Mouse (Mus musculus) liver, embryonic 11.5 days (tissue): Measurements from ENCODE around the gene Hsp90aa1. TPM values are rescaled to one million over a fixed set of nuclear protein-coding genes. Genes with fewer than 3 reads are reported as not detected.
A peak's percentile ranks its signal among the peaks of the same experiment; 100 is the strongest.
"Not testable (repeated sequence)": the region's sequence is repeated elsewhere in the genome, so short reads cannot be mapped to it uniquely, and the experiment has no call there.

Source experiments
- ATAC-seq: fragments of 200-750 bp; cut with Nextera tagmentation; replicated peaks from 2 replicates; pipeline ENCODE4 v1.8.0; 2017; ENCODE audit warnings: moderate number of reproducible peaks, mild to moderate bottlenecking, moderate TSS enrichment, moderate library complexity; ENCODE audit not compliant: low FRiP score
- DNase-seq: peaks from one replicate; pipeline ENCODE4 v3.0.0-alpha.2; 2017; ENCODE audit warnings: low spot score
- H3K27ac ChIP-seq: fragments of 300-500 bp; sonication (generic); 2 replicates; pipeline ENCODE4 v1.5.1; 2014; ENCODE audit warnings: mild to moderate bottlenecking, low read depth, low read length, control low read depth
- H3K27me3 ChIP-seq: fragments of 300-500 bp; sonication (generic); replicated peaks from 2 replicates; pipeline ENCODE4 v1.6.1; 2014; ENCODE audit warnings: low read length, mixed read lengths; ENCODE audit not compliant: control insufficient read depth, insufficient read depth
- H3K36me3 ChIP-seq: fragments of 300-500 bp; sonication (generic); 2 replicates; pipeline ENCODE4 v1.6.1; 2014; ENCODE audit warnings: mild to moderate bottlenecking, low read length, moderate library complexity, mixed read lengths; ENCODE audit not compliant: control insufficient read depth, insufficient read depth
- H3K4me1 ChIP-seq: fragments of 300-500 bp; sonication (generic); replicated peaks from 2 replicates; pipeline ENCODE4 v1.6.1; 2014; ENCODE audit warnings: low read length, mixed read lengths; ENCODE audit not compliant: control insufficient read depth, insufficient read depth
- H3K4me2 ChIP-seq: fragments of 300-500 bp; sonication (generic); 2 replicates; pipeline ENCODE4 v1.6.1; 2014; ENCODE audit warnings: mild to moderate bottlenecking, control low read depth, moderate library complexity
- H3K4me3 ChIP-seq: fragments of 300-500 bp; sonication (generic); 2 replicates; pipeline ENCODE4 v1.5.1; 2014; ENCODE audit warnings: low read depth, low read length, control low read depth
- H3K9ac ChIP-seq: fragments of 300-500 bp; sonication (generic); 2 replicates; pipeline ENCODE4 v1.6.1; 2014; ENCODE audit warnings: low read depth, low read length, control low read depth
- H3K9me3 ChIP-seq: fragments of 300-500 bp; sonication (generic); 2 replicates; pipeline ENCODE4 v1.6.1; 2016; ENCODE audit warnings: low read length, inconsistent platforms, mixed read lengths; ENCODE audit not compliant: control insufficient read depth
- WGBS: fragments of 180-500 bp; shearing (Covaris S2); extraction: QIAGEN DNeasy Blood & Tissue Kit; methylation state at CpG from one replicate; pipeline ENCODE4 v1.1.7; 2014; 5-methylcytosine and 5-hydroxymethylcytosine counted together
- polyA plus RNA-seq: library from polyadenylated mRNA; unstranded; fragments of >200 nt; fragmentation: Nextera tagmentation; extraction: Ambion mirVana; gene quantifications from 2 replicates; pipeline ENCODE4 v1.2.1, GENCODE M21; 2014

Gene Hsp90aa1
- 1,759 and 1,828 TPM in 2 replicates for polyA plus RNA-seq

DNA sequence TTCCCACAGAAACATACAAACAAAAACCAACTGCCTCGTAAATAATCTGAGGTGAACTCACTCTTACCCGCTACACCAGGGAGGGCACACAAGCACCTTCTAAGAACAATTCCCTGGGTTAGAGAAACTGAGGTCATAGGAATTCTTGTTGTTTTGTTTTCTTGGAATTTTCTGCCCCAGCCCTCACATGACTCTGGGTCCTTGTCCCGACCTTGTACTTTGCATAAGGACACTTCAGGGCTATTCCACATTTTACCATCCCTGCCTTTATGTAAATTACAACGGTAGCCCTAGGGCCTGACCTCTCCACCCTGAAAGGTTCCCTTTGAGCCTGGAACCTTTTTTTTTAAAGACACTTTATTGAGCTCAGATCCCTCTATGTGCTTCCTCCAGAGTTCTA is at the start of gene Hsp90aa1:
Gene Hsp90aa1 (minus strand): TSS at position 173 of the 400 bp plus-strand sequence.
- Histone ChIP-seq H3K9me3 (no peaks in the 10 kb centered on the region), H3K27me3 (no peaks in the 10 kb centered on the region), H3K4me3 (no peak within 1 kb of the TSS), H3K27ac (peak within 1 kb of the TSS; percentile 78; the same call in 1 of the 2 replicates), H3K4me2 (peak within 1 kb of the TSS; percentile 13; the same call in 1 of the 2 replicates), H3K9ac (no peak within 1 kb of the TSS; the same call in none of the 2 replicates), H3K36me3 (no peaks in the 10 kb centered on the region), H3K4me1 (peaks cover 39% of the 10 kb centered on the region)
- no peak for ATAC-seq
- 57% methylated on average over 4 of the region's 4 CpGs for WGBS
- no peak for DNase-seq

DNA sequence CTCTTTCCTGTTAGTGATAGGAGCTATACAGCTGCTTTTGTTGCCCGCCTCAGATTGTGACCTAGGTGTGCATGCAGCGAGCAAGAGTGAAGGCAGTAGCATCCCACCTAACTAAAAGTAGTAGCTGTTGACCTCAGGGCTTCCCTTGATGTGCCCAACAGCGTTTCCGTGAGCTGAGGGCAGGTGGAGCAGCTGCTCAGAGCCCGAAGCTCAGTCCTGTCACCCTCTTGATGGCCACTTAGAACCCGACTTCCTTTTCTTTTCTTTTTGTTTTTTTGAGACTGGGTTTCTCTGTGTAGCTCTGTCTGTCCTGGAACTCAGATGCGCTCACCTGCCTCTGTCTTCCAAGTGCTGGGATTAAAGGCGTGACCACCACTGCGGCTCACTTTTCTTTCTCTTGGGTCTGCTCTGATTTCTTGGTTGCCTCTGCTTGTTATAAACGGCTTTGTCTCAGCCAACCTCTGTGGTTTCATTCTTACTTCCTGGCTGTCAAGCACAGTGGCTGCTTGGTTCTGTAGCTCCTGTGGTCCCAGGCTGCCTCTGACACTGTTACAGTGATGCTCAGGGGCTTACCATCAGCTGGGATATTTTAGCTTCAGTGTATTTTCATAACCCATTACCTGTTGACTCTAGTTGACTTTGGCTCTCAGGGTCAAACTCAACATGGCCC is 48.4 kb upstream of the Hsp90aa1 start:
- ATAC-seq (no peak), DNase-seq (no peak)
- H3K9me3 ChIP-seq: peaks cover 3% of the 10 kb centered on the region; the same call in 1 of the 2 replicates
- H3K9ac ChIP-seq: no peak overlapping the region
- H3K36me3 ChIP-seq: no peaks in the 10 kb centered on the region
- H3K4me2 ChIP-seq: no peak overlapping the region
- H3K27me3 ChIP-seq: no peaks in the 10 kb centered on the region
- no peak overlapping the region for H3K4me3 ChIP-seq
- WGBS: 62% methylated on average over 10 of the region's 10 CpGs
- H3K4me1 ChIP-seq: no peaks in the 10 kb centered on the region
- no peak overlapping the region for H3K27ac ChIP-seq

DNA sequence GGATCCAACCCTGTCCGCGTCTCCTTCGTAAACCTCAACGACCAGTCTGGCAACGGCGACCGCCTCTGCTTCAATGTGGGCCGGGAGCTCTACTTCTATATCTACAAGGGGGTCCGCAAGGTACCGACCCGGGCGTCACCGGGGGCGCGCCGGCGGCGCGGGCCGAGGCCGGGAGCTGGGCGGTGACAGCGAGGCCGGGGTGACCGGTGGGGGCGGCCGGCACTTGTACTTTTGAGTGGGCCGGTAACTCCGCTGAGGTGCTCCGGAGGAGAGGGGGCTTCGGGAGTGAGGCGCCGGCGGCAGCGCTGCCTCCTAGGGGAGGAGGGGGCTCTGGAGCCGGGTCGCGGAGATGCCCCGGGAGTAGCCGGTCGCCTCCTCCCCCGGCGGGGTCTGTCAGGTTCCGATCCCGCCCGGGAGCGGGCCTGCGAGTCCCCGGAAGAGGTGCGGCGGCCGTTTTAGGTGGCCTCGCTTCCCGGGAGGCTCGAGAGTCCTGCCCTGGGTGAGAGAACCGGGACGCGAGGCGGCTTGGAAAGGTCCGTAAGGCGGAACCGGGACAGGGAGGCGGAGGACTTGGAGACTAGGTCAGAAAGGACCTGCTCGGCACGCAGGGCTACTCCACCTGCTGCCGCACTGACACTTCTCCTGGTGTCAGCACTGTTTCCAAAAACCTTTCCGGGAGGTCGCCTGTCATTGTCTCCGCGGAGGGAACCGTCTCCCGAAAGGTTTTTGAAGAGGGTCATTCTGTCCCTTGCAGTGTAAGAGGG is 35.8 kb upstream of the Hsp90aa1 start:
- H3K4me1 ChIP-seq: peaks cover 6% of the 10 kb centered on the region
- peak overlapping the region; percentile 99 for H3K4me2 ChIP-seq
- no peaks in the 10 kb centered on the region for H3K9me3 ChIP-seq
- ATAC-seq: peak; percentile 60
- peak; percentile 58 for DNase-seq
- WGBS: under 1% methylated on average over 72 of the region's 72 CpGs
- peak overlapping the region; percentile 99 for H3K4me3 ChIP-seq
- no peaks in the 10 kb centered on the region for H3K27me3 ChIP-seq
- H3K27ac ChIP-seq: peak overlapping the region; percentile 67
- H3K9ac ChIP-seq: peak overlapping the region; percentile 92
- H3K36me3 ChIP-seq: no peaks in the 10 kb centered on the region; the same call in 1 of the 2 replicates

DNA sequence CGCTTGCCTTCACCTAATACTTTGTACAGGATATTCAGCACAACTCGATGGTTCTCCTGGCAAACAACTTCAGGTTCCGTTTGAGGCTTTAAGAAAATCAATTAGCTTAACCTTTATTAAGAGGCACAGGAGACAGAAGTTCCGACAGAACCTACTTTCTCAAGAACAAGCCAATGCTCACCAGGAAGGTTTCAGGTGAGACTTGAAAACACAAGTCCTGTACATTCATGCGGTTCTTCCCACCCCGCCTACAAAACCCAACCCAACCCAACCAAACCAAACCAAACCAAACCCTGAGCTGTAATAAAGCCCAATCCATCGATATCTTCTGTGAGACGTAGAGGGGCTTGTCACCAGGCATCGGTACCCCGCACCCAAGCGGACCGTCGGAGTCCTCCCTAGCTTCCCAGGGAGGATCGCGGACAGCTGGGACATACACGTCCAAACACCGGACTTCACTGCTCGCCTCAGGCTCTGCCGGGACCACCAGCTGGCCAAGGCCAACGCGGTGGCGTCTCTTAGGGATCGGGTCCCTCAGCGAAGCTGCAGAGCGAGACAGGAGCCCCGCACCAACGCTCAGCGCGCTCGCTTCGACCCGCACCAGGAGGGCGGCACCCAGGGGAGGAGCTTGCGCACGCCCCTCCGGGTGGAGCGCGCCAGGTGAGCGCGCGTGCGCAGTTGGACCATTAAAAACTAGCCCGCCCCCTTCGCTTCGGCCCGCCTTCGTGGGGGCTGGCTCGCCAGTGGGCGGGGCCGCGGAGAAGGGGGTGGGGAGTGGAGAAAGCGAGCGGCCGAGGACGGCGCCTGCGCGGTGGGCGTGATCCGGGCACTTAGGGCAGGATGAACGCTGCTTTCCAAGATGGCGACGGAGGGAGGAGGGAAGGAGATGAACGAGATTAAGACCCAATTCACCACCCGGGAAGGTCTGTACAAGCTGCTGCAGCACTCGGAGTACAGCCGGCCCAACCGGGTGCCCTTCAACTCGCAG is 34.9 kb upstream of the Hsp90aa1 start, which contains the start of gene Wdr20:
Gene Wdr20 (plus strand): TSS at position 775 of the 988 bp plus-strand sequence.
- Histone ChIP-seq H3K4me1 (peaks cover 6% of the 10 kb centered on the region), H3K4me3 (peak within 1 kb of the TSS; percentile 99), H3K9ac (peak within 1 kb of the TSS; percentile 92), H3K9me3 (no peaks in the 10 kb centered on the region), H3K4me2 (peak within 1 kb of the TSS; percentile 99), H3K27me3 (no peaks in the 10 kb centered on the region), H3K27ac (peak within 1 kb of the TSS; percentile 67), H3K36me3 (no peaks in the 10 kb centered on the region; the same call in 1 of the 2 replicates)
- under 1% methylated on average over 69 of the region's 69 CpGs for WGBS
- DNase-seq (peak; percentile 99), ATAC-seq (peak; percentile 95)

DNA sequence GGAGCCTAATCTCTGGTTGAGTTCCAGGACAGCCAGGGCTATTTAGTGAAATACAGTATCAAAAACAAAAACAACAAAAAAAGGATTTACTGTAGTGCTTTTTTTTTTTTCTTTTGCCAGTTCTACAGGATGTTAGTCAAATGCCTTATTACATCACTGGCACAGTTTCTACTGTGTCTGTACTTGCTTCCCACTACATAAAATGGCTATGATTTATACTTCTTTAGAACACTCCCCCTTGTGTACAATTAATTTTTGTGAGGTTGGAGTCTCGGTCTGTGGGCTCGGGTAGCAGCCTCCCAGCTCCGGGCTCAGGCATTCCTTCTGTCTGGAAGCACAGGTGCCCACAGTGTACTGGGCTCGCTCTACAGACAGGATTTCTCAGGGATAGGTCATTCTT is 34.1 kb upstream of the Hsp90aa1 start:
- WGBS: 17% methylated on average over 4 of the region's 4 CpGs
- Histone ChIP-seq H3K4me3 (peak overlapping the region; percentile 99), H3K4me1 (peaks cover 6% of the 10 kb centered on the region), H3K36me3 (no peaks in the 10 kb centered on the region), H3K9ac (no peak overlapping the region), H3K4me2 (peak overlapping the region; percentile 99), H3K27me3 (no peaks in the 10 kb centered on the region), H3K9me3 (no peaks in the 10 kb centered on the region), H3K27ac (no peak overlapping the region)
- no peak for DNase-seq
- ATAC-seq: no peak

DNA sequence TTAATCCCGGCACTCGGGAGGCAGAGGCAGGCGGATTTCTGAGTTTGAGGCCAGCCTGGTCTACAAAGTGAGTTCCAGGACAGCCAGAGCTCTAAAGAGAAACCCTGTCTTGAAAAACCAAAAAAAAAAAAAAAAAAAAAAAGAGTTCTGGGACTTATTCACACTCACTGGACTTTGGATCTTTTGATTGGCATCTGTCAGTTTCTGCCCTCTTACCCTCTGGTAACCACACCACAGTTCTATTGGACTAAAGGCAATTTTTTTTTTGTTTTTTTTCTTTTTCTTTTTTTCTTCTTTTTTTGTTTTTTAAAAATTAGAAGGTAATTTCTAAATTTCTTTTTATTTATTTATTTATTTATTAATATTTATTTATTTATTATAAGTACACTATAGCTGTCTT is 30.7 kb upstream of the Hsp90aa1 start:
- H3K9me3 ChIP-seq, ATAC-seq, H3K4me2 ChIP-seq, H3K9ac ChIP-seq, DNase-seq, H3K4me3 ChIP-seq, H3K27ac ChIP-seq, H3K27me3 ChIP-seq, H3K36me3 ChIP-seq, H3K4me1 ChIP-seq: not testable (repeated sequence)
- WGBS: 94% methylated on average over 3 of the region's 3 CpGs

DNA sequence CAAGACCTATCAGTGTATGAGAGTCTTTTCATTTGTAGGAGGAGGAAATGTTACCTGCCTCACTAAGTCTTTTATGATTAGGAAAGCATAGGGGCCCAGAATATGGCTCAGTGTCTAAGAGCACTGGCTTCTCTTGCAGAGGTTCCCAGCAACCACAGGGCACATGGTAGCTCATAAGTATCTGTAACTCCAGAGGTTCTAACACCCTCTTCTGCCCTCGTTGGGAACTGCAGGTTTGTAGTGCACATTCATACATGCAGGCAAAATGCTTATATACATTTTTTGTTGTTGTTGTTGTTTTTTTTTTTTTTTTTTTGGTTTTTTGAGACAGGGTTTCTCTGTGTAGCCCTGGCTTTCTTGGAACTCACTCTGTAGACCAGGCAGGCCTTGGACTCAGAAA is 23.9 kb upstream of the Hsp90aa1 start:
- no peaks in the 10 kb centered on the region for H3K36me3 ChIP-seq
- DNase-seq: no peak
- H3K27ac ChIP-seq: no peak overlapping the region
- H3K9ac ChIP-seq: no peak overlapping the region
- peaks cover 7% of the 10 kb centered on the region; the same call in 1 of the 2 replicates for H3K27me3 ChIP-seq
- ATAC-seq: no peak
- WGBS: 33% methylated on average over 1 of the region's 1 CpGs
- no peaks in the 10 kb centered on the region for H3K9me3 ChIP-seq
- H3K4me3 ChIP-seq: no peak overlapping the region
- no peak overlapping the region for H3K4me2 ChIP-seq
- no peaks in the 10 kb centered on the region for H3K4me1 ChIP-seq

DNA sequence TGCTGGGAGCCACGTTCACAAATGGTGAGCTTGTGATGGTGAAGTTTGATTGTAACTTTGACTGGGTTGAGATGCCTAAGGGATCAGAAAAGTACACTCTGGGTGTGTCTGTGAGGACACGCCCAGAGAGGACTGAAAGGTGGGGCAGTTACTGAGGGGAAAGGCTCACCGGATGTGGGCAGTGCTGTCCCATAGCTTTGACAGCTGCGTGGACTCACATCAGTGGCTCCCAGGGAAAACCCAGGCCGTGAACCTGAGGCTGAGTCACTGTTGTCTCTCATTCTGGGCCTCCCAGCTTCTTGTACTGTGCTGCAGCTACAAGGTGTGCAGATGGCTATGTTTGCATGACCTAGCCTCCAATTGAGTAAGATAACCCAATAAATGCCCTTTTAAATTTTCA is 23.0 kb upstream of the Hsp90aa1 start:
- H3K9me3 ChIP-seq: no peaks in the 10 kb centered on the region
- no peak overlapping the region for H3K27ac ChIP-seq
- DNase-seq (no peak), ATAC-seq (no peak; the same call in 1 of the 2 replicates)
- no peaks in the 10 kb centered on the region for H3K4me1 ChIP-seq
- WGBS: 66% methylated on average over 5 of the region's 5 CpGs
- H3K4me3 ChIP-seq: no peak overlapping the region
- no peaks in the 10 kb centered on the region for H3K36me3 ChIP-seq
- no peak overlapping the region for H3K4me2 ChIP-seq
- H3K9ac ChIP-seq: no peak overlapping the region
- peaks cover 10% of the 10 kb centered on the region for H3K27me3 ChIP-seq
